Mouse (Mus musculus) bone marrow, adult 2 months (tissue): ENCODE data around the gene Adck1.

ENCODE experiments used
- CTCF ChIP-seq: fragments of 200-500 bp; IDR thresholded peaks from 2 replicates; pipeline ENCODE4 v1.5.1; 2011; ENCODE audit warnings: low read length, control low read depth; ENCODE audit not compliant: control insufficient read depth, insufficient read depth
- POLR2A ChIP-seq: fragments of 200-500 bp; IDR thresholded peaks from 2 replicates; pipeline ENCODE4 v1.6.1; 2011; ENCODE audit warnings: low read depth, mild to moderate bottlenecking, control low read depth, low read length, borderline replicate concordance; ENCODE audit not compliant: control insufficient read depth

GRCm38 (mm10) chr12:88454701-88455410, 94.5 kb downstream of the Adck1 start:
- TF ChIP-seq CTCF, result no peak
- no peak for TF ChIP-seq POLR2A
